Mouse (Mus musculus): ENCODE data around the gene Prdm15.
A peak's percentile ranks its signal among the peaks of the same experiment; 100 is the strongest.

Gene Prdm15

GRCm38 (mm10) chr16:97819532-97819931 is 32.1 kb downstream of the Prdm15 start:
- no peak for DNase-seq (ENCODE audit: inconsistent ontology term)

DNA sequence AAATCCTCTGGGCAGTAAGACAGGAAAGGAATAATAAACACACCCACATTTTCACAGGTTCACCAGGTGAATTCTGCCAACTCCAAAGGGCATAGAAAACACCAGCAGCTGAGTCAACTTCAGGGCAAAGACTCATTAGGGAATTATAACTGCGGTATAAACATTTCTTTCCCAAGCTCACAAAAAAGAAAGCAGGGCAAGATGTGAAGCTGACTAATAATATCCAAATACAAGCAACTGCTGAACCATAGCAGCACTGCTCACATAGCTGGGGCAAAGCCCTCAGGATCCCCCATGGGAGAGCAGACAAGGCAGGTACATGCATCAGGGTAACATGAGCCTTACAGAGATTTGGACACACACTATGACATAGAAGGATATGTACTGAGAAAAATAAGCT is 34.2 kb downstream of the Prdm15 start:
- DNase-seq (ENCODE audit: inconsistent ontology term) = no peak

DNA sequence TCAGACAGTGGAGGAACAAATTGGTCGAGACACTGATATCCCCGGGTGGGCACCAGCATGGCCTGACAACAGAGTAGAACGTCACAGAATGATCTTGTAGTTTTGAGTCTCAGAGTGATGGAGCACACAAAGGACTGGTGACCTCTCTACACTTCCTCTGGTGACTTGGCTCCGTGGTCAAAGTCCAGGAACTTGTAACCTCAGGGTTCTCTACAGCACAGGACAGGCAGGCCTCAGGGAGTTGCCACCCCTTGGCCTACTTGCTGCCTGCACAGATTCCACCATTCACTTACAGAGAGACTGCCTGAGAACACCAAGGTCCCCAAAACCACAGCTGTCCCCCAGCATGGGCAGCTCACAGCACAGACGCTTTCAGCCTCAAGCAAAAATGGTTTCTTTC is 36.4 kb downstream of the Prdm15 start:
- no peak for DNase-seq (ENCODE audit: inconsistent ontology term)

GRCm38 (mm10) chr16:97814060-97814459 is 37.6 kb downstream of the Prdm15 start:
- DNase-seq (ENCODE audit: inconsistent ontology term) = no peak

GRCm38 (mm10) chr16:97808881-97809280 is 42.8 kb downstream of the Prdm15 start:
- no peak for DNase-seq (ENCODE audit: inconsistent ontology term)

GRCm38 (mm10) chr16:97805646-97806045 is 46.0 kb downstream of the Prdm15 start:
- no peak for DNase-seq (ENCODE audit: inconsistent ontology term)

DNA sequence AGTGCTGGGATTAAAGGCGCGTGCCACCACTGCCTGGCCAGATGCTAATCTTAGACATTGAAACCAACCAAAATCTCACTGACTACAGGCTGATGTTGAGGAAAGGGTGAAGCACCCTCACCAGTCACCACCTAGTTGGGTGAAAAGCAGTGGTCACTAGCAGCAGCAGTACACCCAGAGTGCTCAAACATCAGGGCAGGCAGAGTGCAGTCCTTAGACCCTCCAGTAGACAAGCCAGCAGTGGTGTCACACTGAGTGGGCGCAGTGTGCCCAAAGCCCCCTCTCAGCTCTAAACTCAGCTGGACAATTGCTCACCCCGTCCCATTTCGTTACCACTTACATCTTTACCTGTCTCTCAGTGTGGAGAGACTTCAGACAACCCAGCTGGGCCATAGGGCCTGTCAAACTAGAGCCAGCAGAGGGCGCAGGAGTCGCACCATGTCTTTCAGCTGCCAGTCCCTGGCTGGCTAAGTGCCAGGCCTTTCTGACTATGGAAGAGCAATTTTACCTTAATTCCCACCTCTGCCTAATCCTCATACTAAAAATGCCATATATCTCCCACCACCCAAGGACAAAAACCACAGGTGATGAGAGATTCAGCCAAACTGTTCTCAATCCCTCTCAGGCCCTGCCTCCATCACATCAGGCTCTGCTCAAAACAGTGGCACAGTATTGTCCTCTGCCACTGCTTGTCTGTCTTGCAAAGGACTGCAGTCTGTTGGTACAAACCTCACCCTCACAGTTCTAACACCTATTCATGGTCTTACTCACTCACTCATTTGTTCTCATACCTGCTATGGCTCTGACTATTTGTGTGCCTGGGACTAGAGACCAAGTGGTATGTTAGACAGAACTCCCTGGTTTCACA is 46.7 kb downstream of the Prdm15 start:
- DNase-seq (ENCODE audit: inconsistent ontology term) = peak; percentile 58

DNA sequence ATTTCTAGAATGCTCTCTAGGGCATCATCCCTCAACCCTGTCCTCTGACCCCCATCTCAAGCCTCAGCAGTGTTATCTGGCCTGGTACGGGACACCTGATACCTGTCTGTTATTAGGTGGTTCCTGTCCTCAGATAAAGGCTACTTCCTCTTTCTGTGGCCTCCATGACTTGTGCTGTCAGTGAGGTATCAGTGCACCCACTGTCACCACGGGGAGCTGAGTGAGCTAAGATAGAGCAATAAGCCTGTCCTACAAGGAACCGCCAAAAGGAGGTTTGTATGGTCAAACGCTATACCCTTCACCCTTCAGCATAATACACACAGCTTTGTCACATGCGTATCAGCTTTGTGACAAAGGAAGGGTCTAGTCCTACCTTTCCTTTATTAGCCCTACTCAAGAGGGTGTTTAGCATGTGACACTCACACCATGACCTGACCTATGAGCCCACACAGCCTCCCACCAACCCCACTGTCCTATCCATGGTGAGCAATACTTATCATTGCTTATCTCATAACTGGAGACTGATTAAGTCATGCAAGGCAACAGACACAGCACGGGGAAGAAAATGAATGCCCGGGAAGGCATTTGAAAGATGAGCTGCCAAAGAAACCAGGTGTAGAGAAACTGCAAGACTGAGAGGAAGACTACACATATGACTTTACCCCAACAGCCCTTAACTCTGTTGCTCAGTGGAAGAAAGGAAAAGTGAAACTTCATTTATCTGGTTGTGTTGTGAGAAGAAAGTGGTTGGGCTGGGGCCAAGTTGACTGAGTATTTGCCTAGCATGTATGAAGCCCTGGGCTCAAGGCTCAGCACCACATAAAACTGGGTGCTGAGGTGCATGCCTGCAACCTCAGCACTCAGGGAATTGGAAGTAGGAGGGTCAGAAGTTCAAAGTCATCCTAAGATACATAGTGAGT is 53.4 kb downstream of the Prdm15 start:
- DNase-seq (ENCODE audit: inconsistent ontology term) = no peak

GRCm38 (mm10) chr16:97797212-97797611 is 54.4 kb downstream of the Prdm15 start:
- DNase-seq (ENCODE audit: inconsistent ontology term) = no peak

DNA sequence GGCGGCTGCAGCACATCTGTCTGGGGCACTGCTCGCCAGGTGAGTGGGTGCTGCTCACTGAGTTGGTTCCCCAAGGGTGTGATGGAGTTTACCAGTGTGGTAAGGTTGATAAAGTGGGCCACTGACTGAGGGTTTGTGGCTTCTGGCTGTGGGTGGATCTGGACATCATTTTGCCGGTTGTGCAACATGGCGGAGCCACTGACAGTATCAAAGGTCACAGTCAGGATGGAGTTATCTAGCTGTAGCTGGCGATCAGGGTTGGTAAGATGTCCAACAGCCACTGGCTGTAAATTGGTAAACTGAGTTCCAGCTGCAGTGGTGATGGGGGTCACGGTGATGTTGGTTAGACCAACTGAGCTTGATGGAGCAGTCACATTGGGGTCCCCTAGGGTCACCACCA is 57.4 kb downstream of the Prdm15 start:
- no peak for DNase-seq (ENCODE audit: inconsistent ontology term)

GRCm38 (mm10) chr16:97783057-97783456 is 68.6 kb downstream of the Prdm15 start:
- DNase-seq (ENCODE audit: inconsistent ontology term) = no peak

DNA sequence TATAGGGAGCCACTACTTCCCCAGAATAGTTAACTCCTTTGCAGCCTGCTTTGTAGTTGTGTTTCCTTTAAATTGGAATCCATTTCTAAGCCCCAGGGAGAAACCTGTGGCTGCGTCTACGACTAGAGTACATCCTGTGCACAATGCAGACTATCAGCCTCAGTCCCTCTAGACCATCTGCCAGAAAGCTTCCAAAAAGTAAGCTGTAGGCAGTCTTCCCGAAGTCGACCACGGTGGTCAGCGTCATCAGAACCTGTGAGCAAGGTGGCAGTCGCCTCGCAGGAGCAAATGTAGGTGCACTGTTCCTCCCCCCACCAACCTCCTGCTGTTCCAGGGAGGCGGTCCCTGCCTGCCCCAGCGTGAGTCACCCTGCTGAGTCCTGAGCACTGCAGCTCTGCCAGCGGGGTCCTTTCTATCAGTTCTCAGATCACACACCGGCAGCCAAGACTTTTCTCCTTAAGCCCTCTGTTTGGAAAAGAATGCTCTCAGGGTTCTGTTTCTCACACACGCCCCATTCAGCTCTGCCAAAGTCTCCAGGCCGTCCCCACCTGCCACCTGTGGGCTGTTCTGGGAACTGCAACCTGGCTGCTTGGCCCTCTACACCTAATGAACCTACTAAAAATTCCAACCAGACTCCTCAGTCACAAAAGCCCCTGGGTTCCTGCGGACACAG is 73.2 kb downstream of the Prdm15 start:
- DNase-seq (ENCODE audit: inconsistent ontology term) = peak; percentile 80

DNA sequence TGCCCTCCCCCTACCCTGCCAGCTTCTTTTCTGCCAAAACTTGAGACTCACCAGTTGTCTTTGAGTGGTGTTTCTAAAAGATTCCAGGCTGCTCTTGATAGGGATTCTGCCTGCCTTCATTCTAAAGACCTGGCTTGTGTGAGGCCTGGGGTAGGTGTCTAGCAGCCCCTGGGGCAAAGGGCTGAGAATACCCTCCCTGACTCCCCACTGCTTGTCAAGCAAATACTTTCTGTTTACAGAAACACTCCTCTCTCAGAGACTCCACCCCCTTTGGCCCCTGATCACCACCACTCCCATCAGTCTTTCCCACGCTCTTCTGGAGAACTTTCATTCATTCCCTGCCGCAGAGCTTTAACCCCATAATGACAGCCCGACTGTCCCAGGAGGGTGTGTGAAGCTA is 85.1 kb downstream of the Prdm15 start:
- no peak for DNase-seq (ENCODE audit: inconsistent ontology term)

GRCm38 (mm10) chr16:97764626-97765025 is 87.0 kb downstream of the Prdm15 start:
- DNase-seq (ENCODE audit: inconsistent ontology term) = no peak

GRCm38 (mm10) chr16:97763990-97764340 is 87.7 kb downstream of the Prdm15 start:
- DNase-seq (ENCODE audit: inconsistent ontology term) = no peak

GRCm38 (mm10) chr16:97763061-97763989 is 88.3 kb downstream of the Prdm15 start, which contains the start of gene Ripk4:
Gene Ripk4 (minus strand): TSS chr16:97763787.
- DNase-seq (ENCODE audit: inconsistent ontology term) = peak; percentile 35

DNA sequence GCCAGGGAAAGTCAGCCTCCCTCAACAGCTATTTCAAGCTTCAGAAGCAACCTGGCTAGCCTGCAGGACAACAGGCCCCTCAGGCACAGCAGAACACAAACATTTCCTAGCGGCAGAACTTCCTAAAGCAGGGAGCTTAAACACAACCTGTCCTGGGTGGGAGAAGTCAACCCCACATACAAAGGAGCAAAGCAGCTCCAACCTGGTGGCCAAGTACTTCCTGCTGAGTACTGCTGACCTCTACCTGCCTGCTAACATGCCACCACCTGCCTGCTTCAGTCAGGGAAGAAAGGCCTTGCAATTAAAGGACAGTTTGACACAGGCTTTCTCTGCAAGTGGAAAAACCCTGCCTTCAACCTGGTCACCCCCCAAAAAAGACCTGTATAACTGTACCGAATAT is 89.9 kb downstream of the Prdm15 start:
- DNase-seq (ENCODE audit: inconsistent ontology term) = no peak

- DNase-seq (ENCODE audit: inconsistent ontology term) = no peak
These were observed 92.0 kb downstream of the Prdm15 start for GRCm38 (mm10) chr16:97759681-97760080.

DNA sequence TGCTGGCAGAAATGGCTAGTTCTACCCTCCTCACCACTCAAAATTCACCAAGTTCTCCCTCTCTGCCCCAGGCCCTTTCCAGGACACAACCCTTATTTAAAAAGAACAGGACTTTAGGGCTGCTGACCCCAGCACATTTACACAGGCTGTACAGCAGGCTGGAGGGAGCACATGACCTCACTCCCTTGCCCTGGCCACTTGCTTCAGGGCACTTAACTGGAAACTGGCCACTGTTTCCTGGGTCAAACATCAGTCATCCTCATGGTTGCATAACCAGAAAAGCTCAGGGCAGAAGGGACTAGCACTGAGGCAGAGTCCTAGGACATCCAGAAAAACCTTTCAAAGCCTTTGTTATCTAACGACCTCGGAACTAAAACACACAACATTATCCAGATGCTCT is 93.4 kb downstream of the Prdm15 start:
- no peak for DNase-seq (ENCODE audit: inconsistent ontology term)

DNA sequence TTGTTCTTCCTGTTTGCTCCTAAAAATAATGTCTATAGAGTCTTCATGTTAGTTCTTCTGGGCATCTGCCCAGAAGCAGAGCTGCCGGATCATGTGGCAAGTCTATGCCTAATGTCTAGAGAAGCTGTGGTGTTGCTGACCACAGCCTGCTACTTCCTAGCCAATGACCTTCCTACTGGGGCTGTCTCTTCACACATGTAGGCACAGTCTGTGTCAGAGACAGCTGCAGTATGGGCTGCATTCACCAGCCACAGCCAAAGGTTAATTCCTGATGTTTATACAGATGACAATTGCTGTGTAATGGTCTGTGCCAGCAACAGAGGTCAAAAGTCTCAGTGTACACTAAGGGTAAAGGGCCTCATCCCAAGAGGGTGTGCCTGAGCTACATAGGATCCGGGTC is 95.2 kb downstream of the Prdm15 start:
- no peak for DNase-seq (ENCODE audit: inconsistent ontology term)

- no peak for DNase-seq (ENCODE audit: inconsistent ontology term)
These were observed 99.2 kb downstream of the Prdm15 start for GRCm38 (mm10) chr16:97752316-97752941.
